Mouse (Mus musculus) C2C12 (cell line): ENCODE measurements around the gene Ptprt.

Source experiments
- CTCF ChIP-seq: IDR thresholded peaks from one replicate; pipeline ENCODE4 v1.5.1; 2011; ENCODE audit not compliant: control insufficient read depth, insufficient read depth, insufficient read length
- MYOG ChIP-seq: IDR thresholded peaks from one replicate; pipeline ENCODE4 v1.6.1; 2011; ENCODE audit not compliant: control insufficient read depth, insufficient read length; ENCODE audit errors: extremely low read depth
- USF1 ChIP-seq: IDR thresholded peaks from one replicate; pipeline ENCODE4 v1.6.1; 2011; ENCODE audit warnings: low read depth, mild to moderate bottlenecking, control low read depth, moderate library complexity

GRCm38 (mm10) chr2:162637537-162637936 is 23.4 kb downstream of the Ptprt start:
- TF ChIP-seq MYOG (no peak), USF1 (no peak), CTCF (no peak)
